Mouse (Mus musculus) liver, embryonic 12.5 days (tissue): ENCODE measurements around the gene Olfm2. TPM values are rescaled to one million over a fixed set of nuclear protein-coding genes. Genes with fewer than 3 reads are reported as not detected.
"Not testable (repeated sequence)": the region's sequence is repeated elsewhere in the genome, so short reads cannot be mapped to it uniquely, and the experiment has no call there.

ENCODE experiments used
- ATAC-seq: fragments of 200-750 bp; cut with Nextera tagmentation; 2 replicates; pipeline ENCODE4 v1.8.0; 2017; ENCODE audit warnings: moderate number of reproducible peaks, mild to moderate bottlenecking, moderate library complexity
- H3K27ac ChIP-seq: fragments of 300-500 bp; sonication (generic); 2 replicates; pipeline ENCODE4 v1.5.1; 2016; ENCODE audit warnings: mild to moderate bottlenecking
- H3K27me3 ChIP-seq: fragments of 300-500 bp; sonication (generic); replicated peaks from 2 replicates; pipeline ENCODE4 v1.6.1; 2016; ENCODE audit warnings: mild to moderate bottlenecking, moderate library complexity
- H3K36me3 ChIP-seq: fragments of 300-500 bp; sonication (generic); 2 replicates; pipeline ENCODE4 v1.6.1; 2016; ENCODE audit warnings: mild to moderate bottlenecking, moderate library complexity
- H3K4me1 ChIP-seq: fragments of 300-500 bp; sonication (generic); 2 replicates; pipeline ENCODE4 v1.6.1; 2016
- H3K4me2 ChIP-seq: fragments of 300-500 bp; sonication (generic); 2 replicates; pipeline ENCODE4 v1.6.1; 2016; ENCODE audit warnings: mild to moderate bottlenecking, moderate library complexity
- H3K4me3 ChIP-seq: fragments of 300-500 bp; sonication (generic); 2 replicates; pipeline ENCODE4 v1.5.1; 2016; ENCODE audit warnings: mild to moderate bottlenecking, moderate library complexity
- H3K9ac ChIP-seq: fragments of 300-500 bp; sonication (generic); 2 replicates; pipeline ENCODE4 v1.6.1; 2016; ENCODE audit warnings: mild to moderate bottlenecking, moderate library complexity
- H3K9me3 ChIP-seq: fragments of 300-500 bp; sonication (generic); replicated peaks from 2 replicates; pipeline ENCODE4 v1.6.1; 2016; ENCODE audit warnings: mild to moderate bottlenecking, moderate library complexity
- WGBS: fragments of 180-500 bp; shearing (Covaris S2); methylation state at CpG from one replicate; pipeline ENCODE4 v1.1.7; 2016; ENCODE audit not compliant: insufficient replicate concordance; 5-methylcytosine and 5-hydroxymethylcytosine counted together
- polyA plus RNA-seq: library from polyadenylated mRNA; unstranded; fragments of >200 nt; fragmentation: Nextera tagmentation; extraction: Ambion mirVana; gene quantifications from 2 replicates; pipeline ENCODE4 v1.2.1, GENCODE M21; 2016

The Olfm2 gene
- polyA plus RNA-seq, 1 experiment from 2014 or later = 0.32 TPM

DNA sequence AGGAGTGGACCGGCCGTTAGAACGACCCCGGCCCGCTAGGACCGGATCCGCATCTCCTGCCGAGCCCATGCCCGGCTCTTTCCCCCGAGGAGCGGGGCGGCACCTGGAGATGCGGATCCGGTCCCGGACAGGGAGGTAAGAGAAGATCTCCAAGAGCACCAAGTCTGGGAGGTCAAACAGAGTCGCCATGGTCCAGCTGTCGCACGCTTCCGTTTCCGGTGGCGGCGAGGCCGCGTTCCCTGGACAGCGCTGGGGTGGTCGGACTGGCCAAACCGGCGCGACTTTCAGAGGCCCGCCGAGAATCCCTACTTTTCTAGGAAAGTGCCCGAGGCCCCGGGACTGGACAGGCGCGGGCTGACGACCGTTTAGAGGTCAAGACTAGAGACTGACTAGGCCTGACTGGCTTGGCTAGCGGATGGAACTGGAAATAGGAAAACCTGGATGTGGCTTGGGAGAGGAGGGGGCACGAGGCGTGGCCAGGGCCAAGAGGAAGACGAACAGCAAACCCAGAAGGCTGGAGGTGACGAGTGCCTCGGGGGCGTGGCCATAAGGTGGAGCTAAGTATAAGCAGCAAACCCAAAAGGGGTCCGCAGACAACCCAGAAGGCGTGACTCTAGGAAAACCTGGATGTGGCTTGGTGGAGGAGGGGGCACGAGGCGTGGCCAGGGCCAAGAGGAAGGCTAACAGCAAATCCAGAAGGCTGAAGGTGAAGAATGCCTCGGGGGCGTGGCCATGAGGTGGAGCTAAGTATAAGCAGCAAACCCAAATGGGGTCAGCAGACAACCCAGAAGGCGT, 103.9 kb downstream of the Olfm2 start, which contains the start of gene Ubl5:
TSS of gene Ubl5 (plus strand) at position 778 of the 795 bp plus-strand sequence.
- under 1% methylated on average over 51 of the region's 51 CpGs for WGBS
- Histone ChIP-seq H3K36me3 (peaks cover 34% of the 10 kb centered on the region), H3K27ac (peak within 1 kb of the TSS; percentile 86), H3K9me3 (no peaks in the 10 kb centered on the region), H3K4me3 (peak within 1 kb of the TSS; percentile 93), H3K9ac (peak within 1 kb of the TSS; percentile 87), H3K4me1 (peaks cover 54% of the 10 kb centered on the region), H3K27me3 (no peaks in the 10 kb centered on the region), H3K4me2 (peak within 1 kb of the TSS; percentile 99)
- ATAC-seq = peak; percentile 76

DNA sequence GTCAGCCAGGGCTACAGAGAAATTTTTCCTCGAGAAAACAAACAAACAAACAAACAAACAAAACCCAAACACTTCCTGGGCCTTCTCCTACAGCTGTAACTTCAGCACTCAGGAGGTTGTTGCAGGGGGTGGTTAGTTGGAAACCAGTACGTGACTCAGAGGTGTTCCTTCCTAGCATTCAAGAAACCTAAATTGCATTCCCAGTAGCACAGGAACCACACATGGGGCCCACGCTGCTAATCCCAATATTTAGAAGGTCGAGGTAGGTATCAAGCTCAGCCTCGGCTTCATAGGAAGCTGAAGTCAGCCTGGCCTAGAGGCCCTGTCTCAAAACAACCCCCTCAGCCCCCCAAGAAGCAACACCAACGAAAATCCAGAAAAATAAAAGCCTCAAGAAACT, 104.6 kb downstream of the Olfm2 start:
- Histone ChIP-seq H3K4me3 (peak overlapping the region; percentile 93), H3K27me3 (no peaks in the 10 kb centered on the region), H3K4me1 (peaks cover 50% of the 10 kb centered on the region), H3K9me3 (no peaks in the 10 kb centered on the region), H3K36me3 (peaks cover 28% of the 10 kb centered on the region), H3K9ac (peak overlapping the region; percentile 87), H3K4me2 (peak overlapping the region; percentile 99), H3K27ac (0 out of 2 replicates have a peak overlapping the region, but pooled peaks have one; percentile 8)
- 29% methylated on average over 6 of the region's 6 CpGs for WGBS
- ATAC-seq = no peak

DNA sequence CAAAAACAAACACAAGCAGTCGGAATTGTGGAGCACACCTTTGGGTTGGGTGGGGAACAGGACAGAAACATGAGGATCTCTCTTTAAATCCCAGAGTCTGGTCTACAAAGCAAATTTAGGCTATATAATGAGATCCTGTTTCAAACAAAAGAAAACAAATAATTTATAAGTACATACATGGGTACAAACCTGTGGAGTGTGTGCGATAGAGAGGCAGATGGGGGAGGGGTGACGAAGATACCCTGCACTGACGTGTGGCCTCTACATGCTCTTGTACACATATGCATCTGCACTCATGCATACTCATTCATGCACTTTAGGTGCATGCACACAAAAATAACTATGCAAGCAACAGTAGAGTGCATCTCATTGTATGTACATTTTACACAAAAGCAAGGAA, 106.7 kb downstream of the Olfm2 start:
- Histone ChIP-seq H3K27ac (no peak overlapping the region), H3K4me3 (no peak overlapping the region), H3K9ac (no peak overlapping the region), H3K9me3 (no peaks in the 10 kb centered on the region), H3K4me2 (no peak overlapping the region), H3K4me1 (peaks cover 39% of the 10 kb centered on the region), H3K27me3 (no peaks in the 10 kb centered on the region), H3K36me3 (peaks cover 26% of the 10 kb centered on the region)
- no peak for ATAC-seq
- 82% methylated on average over 4 of the region's 4 CpGs for whole genome bisulfite sequencing

DNA sequence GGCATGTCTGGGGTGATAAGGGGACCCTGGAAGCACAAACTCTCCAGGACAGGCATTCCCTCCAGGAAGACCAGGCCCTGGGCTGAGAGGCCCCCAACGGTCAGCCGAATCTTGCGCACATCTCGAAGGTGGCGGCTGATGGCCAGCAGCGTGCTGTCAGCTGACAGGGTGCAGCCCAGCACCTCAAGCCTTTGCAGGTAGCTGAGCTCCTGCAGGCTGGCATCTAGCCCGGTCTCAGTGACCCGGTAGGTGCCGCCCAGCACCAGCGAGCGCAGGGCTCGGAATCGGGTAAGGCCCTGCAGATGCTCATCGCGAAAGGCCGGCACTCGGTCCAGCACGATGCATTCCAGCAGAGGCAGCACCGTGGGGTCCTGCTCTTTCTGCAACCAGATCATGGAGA, 107.6 kb downstream of the Olfm2 start:
- H3K4me1 ChIP-seq = peaks cover 33% of the 10 kb centered on the region
- 90% methylated on average over 19 of the region's 19 CpGs for WGBS
- no peak overlapping the region for H3K9ac ChIP-seq
- no peak overlapping the region for H3K4me2 ChIP-seq
- no peak overlapping the region for H3K4me3 ChIP-seq
- no peak for ATAC-seq
- no peak overlapping the region for H3K27ac ChIP-seq
- H3K9me3 ChIP-seq = no peaks in the 10 kb centered on the region
- H3K27me3 ChIP-seq = no peaks in the 10 kb centered on the region
- H3K36me3 ChIP-seq = peaks cover 26% of the 10 kb centered on the region

DNA sequence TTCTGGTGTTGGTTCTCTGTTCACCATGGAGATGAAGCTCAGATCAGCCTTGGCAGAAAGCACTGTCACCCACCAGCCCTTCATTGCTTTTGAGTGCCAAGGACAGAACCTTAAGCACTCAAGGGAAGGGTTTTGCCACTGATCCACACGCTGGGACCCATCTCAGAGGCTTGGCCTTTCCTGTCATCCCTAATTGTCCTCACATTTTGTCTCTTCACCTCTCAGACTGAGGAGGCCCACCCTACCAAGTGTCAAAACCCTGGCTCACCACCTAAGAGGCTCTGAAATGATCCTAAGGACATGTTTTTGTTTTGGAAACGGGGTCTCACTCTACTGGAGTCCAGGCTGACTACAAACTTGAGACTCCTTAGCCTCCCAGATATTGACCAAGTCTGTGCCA, 109.4 kb downstream of the Olfm2 start:
- WGBS = 78% methylated on average over 2 of the region's 2 CpGs
- Histone ChIP-seq H3K9ac (no peak overlapping the region), H3K4me2 (no peak overlapping the region), H3K27me3 (no peaks in the 10 kb centered on the region), H3K4me3 (no peak overlapping the region), H3K9me3 (no peaks in the 10 kb centered on the region), H3K27ac (no peak overlapping the region), H3K4me1 (peaks cover 16% of the 10 kb centered on the region), H3K36me3 (peaks cover 26% of the 10 kb centered on the region)
- no peak for ATAC-seq

DNA sequence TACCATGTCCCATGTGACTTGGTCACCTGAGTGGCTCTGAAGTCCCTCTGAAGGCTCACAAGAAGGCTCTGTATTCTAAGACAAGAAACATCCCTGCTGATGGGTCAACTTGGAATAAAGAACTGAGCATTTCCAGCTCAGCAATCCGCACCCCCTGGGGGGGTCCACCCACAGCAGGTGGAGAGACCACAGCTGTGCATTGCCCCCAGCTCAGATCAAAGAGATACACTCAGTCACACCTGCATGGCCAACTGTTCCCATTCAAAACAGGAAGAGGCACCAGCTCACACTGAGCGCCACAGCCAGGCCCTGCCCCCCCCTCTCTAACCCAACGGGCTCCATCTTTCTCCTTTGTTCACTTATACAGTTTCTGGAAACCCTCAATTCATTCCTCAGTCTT, 109.9 kb downstream of the Olfm2 start:
- H3K27ac ChIP-seq = no peak overlapping the region
- no peak overlapping the region for H3K9ac ChIP-seq
- peaks cover 11% of the 10 kb centered on the region for H3K4me1 ChIP-seq
- H3K9me3 ChIP-seq = no peaks in the 10 kb centered on the region
- H3K36me3 ChIP-seq = peaks cover 26% of the 10 kb centered on the region
- ATAC-seq = 0 out of 2 replicates have a peak, but pooled peaks have one; percentile 14
- no peak overlapping the region for H3K4me3 ChIP-seq
- H3K27me3 ChIP-seq = no peaks in the 10 kb centered on the region
- no peak overlapping the region for H3K4me2 ChIP-seq
- 78% methylated on average over 3 of the region's 3 CpGs for WGBS

DNA sequence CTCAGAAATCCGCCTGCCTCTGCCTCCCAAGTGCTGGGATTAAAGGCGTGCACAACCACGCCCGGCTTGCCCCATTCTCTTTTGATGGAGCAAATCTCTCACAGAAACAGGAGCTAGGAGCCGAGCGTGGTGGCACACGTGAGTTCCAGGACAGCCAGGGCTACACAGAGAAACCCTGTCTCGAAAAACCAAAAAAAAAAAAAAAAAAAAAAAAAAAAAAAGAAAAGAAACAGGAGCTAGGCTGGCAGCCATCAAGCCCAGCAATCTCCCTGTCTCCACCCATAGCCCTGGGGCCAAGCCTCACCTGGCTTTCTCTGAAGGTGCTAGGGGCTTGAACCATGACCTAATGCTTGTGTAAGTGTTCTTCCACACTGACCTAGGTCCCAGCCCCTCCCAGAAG, 110.5 kb downstream of the Olfm2 start:
- H3K4me2 ChIP-seq, H3K4me3 ChIP-seq, H3K9ac ChIP-seq, H3K27ac ChIP-seq, H3K9me3 ChIP-seq, H3K27me3 ChIP-seq, H3K4me1 ChIP-seq, ATAC-seq: not testable (repeated sequence)
- 70% methylated on average over 8 of the region's 8 CpGs for WGBS
- peaks cover 26% of the 10 kb centered on the region for H3K36me3 ChIP-seq

DNA sequence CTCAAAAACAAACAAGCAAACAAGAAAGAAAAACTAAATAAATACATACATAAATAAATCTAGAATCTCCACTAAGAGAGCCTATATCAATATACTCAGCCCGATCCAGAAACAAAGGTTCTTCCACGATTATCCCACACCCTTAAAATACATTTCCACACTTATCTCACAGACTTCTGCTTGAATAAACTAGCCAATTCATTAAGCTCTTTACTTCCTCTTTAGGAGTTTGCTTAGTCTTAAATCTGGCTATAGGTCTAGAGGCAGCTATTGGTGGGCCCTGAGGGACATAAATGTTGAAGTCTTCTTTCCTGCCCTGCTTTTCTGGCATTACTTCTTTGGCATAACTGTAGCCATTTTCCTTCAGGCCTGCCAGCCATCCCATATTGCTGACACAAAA, 114.8 kb downstream of the Olfm2 start:
- ATAC-seq = no peak
- peaks cover 1% of the 10 kb centered on the region; the same call in 1 of the 2 replicates for H3K36me3 ChIP-seq
- no peak overlapping the region for H3K27ac ChIP-seq
- 76% methylated on average over 2 of the region's 2 CpGs for WGBS
- no peaks in the 10 kb centered on the region for H3K4me1 ChIP-seq
- no peaks in the 10 kb centered on the region for H3K27me3 ChIP-seq
- H3K4me3 ChIP-seq = no peak overlapping the region
- H3K9me3 ChIP-seq = no peaks in the 10 kb centered on the region
- no peak overlapping the region for H3K9ac ChIP-seq
- H3K4me2 ChIP-seq = no peak overlapping the region

Other genes starting within 250 kb of the Olfm2 start
- gene Zfp266, start 224.9 kb downstream of the Olfm2 start, polyA plus RNA-seq = 27.1 and 27.8 TPM in 2 replicates
- gene Zfp846, start 165.1 kb downstream of the Olfm2 start, polyA plus RNA-seq = 3.5 and 4.4 TPM in 2 replicates
- 307 TPM in 2 replicates for gene Ubl5, start 103.5 kb downstream of the Olfm2 start, polyA plus RNA-seq
- 6.2 and 6.4 TPM in 2 replicates for gene Fbxl12, start 101.6 kb downstream of the Olfm2 start, polyA plus RNA-seq
- 37.2 and 39.0 TPM in 2 replicates for gene Pin1, start 94.3 kb downstream of the Olfm2 start, polyA plus RNA-seq
- gene Col5a3, start 68.7 kb upstream of the Olfm2 start, polyA plus RNA-seq = 0.02 and 0.06 TPM in 2 replicates
- gene Rdh8, start 72.2 kb upstream of the Olfm2 start, polyA plus RNA-seq = not detected in 2 replicates
- 7.9 TPM in 2 replicates for gene A230050P20Rik, start 122.3 kb upstream of the Olfm2 start, polyA plus RNA-seq
- 10.5 and 11.3 TPM in 2 replicates for gene Angptl6, start 133.4 kb upstream of the Olfm2 start, polyA plus RNA-seq
- gene Ppan, start 141.8 kb upstream of the Olfm2 start, polyA plus RNA-seq = 124 and 132 TPM in 2 replicates
- gene Eif3g, start 152.3 kb upstream of the Olfm2 start, polyA plus RNA-seq = 303 and 313 TPM in 2 replicates
- gene Dnmt1, start 213.5 kb upstream of the Olfm2 start, polyA plus RNA-seq = 97.3 and 101 TPM in 2 replicates
- gene S1pr2, start 230.4 kb upstream of the Olfm2 start, polyA plus RNA-seq = 6.6 and 6.7 TPM in 2 replicates